Mouse (Mus musculus): ENCODE data around the gene Stra6. TPM values are rescaled to one million over a fixed set of nuclear protein-coding genes. Genes with fewer than 3 reads are reported as not detected.

Gene Stra6
- polyA plus RNA-seq, 1 experiment = 0.29 TPM

DNA sequence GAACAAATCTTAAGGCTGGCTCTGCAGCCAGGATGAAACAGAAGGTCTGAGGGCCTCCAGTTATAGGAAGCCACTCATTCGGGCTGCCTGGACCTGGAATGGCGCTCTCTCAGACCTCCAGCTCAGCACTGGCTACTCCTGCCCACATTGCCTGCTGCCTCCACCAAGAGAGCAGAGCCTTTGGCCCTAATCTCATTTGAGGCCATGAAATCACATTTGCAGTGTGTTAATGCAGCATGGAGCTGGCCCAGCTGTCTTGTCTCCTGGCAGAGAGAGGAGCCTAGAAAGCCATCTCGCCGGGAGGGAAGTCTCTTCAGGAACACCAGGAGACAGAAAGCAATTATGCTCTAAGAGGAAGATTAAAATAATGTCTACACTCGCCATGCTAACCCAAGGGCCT lies 43.9 kb downstream of the Stra6 start:
- no peaks in the 10 kb centered on the region for H3K27me3 ChIP-seq (ENCODE audit: control insufficient read depth, insufficient read depth, insufficient read length)
- no peaks in the 10 kb centered on the region for H3K36me3 ChIP-seq (ENCODE audit: control insufficient read depth, insufficient read depth)
- H3K79me2 ChIP-seq (ENCODE audit: control insufficient read depth, insufficient read depth) = no peaks in the 10 kb centered on the region
- H3K79me3 ChIP-seq (ENCODE audit: low read depth) = no peaks in the 10 kb centered on the region
- TF ChIP-seq CTCF (IDR thresholded peaks at IDR 0.05; ENCODE audit: control insufficient read depth, insufficient read depth, insufficient read length) (no peak), MYOG (IDR thresholded peaks at IDR 0.05; ENCODE audit: control insufficient read depth, extremely low read depth, insufficient read length) (no peak), CEBPB (IDR thresholded peaks at IDR 0.05; ENCODE audit: low read depth) (no peak), USF1 (IDR thresholded peaks at IDR 0.05; ENCODE audit: low read depth) (no peak), MYOD1 (IDR thresholded peaks at IDR 0.05; ENCODE audit: control insufficient read depth, insufficient read length, low read depth) (no peak), FOSL1 (IDR thresholded peaks at IDR 0.05; ENCODE audit: insufficient read depth, low read length, poor library complexity, severe bottlenecking) (no peak), MAX (IDR thresholded peaks at IDR 0.05) (no peak)
- H3ac ChIP-seq (ENCODE audit: control insufficient read depth, insufficient read length, low read depth) = no peak overlapping the region
- no peak overlapping the region for H3K4me3 ChIP-seq (ENCODE audit: insufficient read depth, poor library complexity, severe bottlenecking)

- Histone ChIP-seq H3K27me3 (ENCODE audit: control insufficient read depth, insufficient read depth, insufficient read length) (no peaks in the 10 kb centered on the region), H3K4me3 (ENCODE audit: insufficient read depth, poor library complexity, severe bottlenecking) (no peak overlapping the region), H3K79me3 (ENCODE audit: low read depth) (no peaks in the 10 kb centered on the region), H3K36me3 (ENCODE audit: control insufficient read depth, insufficient read depth) (no peaks in the 10 kb centered on the region), H3K79me2 (ENCODE audit: control insufficient read depth, insufficient read depth) (no peaks in the 10 kb centered on the region), H3ac (ENCODE audit: control insufficient read depth, insufficient read length, low read depth) (no peak overlapping the region)
- no peak for TF ChIP-seq CEBPB (IDR thresholded peaks at IDR 0.05; ENCODE audit: low read depth)
- no peak for TF ChIP-seq MYOD1 (IDR thresholded peaks at IDR 0.05; ENCODE audit: control insufficient read depth, insufficient read length, low read depth)
- TF ChIP-seq CTCF (IDR thresholded peaks at IDR 0.05; ENCODE audit: control insufficient read depth, insufficient read depth, insufficient read length) = no peak
- TF ChIP-seq MYOG (IDR thresholded peaks at IDR 0.05; ENCODE audit: control insufficient read depth, extremely low read depth, insufficient read length) = no peak
- TF ChIP-seq MAX (IDR thresholded peaks at IDR 0.05) = no peak
- no peak for TF ChIP-seq FOSL1 (IDR thresholded peaks at IDR 0.05; ENCODE audit: insufficient read depth, low read length, poor library complexity, severe bottlenecking)
- TF ChIP-seq USF1 (IDR thresholded peaks at IDR 0.05; ENCODE audit: low read depth) = no peak
Measured at GRCm38 (mm10) chr9:58110787-58111186, 47.2 kb downstream of the Stra6 start.

- Histone ChIP-seq H3K27me3 (ENCODE audit: control insufficient read depth, insufficient read depth, insufficient read length) (no peaks in the 10 kb centered on the region), H3K4me3 (ENCODE audit: insufficient read depth, poor library complexity, severe bottlenecking) (no peak overlapping the region), H3K79me2 (ENCODE audit: control insufficient read depth, insufficient read depth) (no peaks in the 10 kb centered on the region), H3K36me3 (ENCODE audit: control insufficient read depth, insufficient read depth) (no peaks in the 10 kb centered on the region), H3ac (ENCODE audit: control insufficient read depth, insufficient read length, low read depth) (no peak overlapping the region), H3K79me3 (ENCODE audit: low read depth) (no peaks in the 10 kb centered on the region)
- no peak for TF ChIP-seq USF1 (IDR thresholded peaks at IDR 0.05; ENCODE audit: low read depth)
Measured at GRCm38 (mm10) chr9:58111431-58111830, 47.8 kb downstream of the Stra6 start.

GRCm38 (mm10) chr9:58112321-58112751 lies 48.7 kb downstream of the Stra6 start:
- Histone ChIP-seq H3K27me3 (ENCODE audit: control insufficient read depth, insufficient read depth, insufficient read length) (peaks cover 7% of the 10 kb centered on the region), H3K36me3 (ENCODE audit: control insufficient read depth, insufficient read depth) (no peaks in the 10 kb centered on the region), H3K79me2 (ENCODE audit: control insufficient read depth, insufficient read depth) (no peaks in the 10 kb centered on the region), H3K79me3 (ENCODE audit: low read depth) (no peaks in the 10 kb centered on the region), H3K4me3 (ENCODE audit: insufficient read depth, poor library complexity, severe bottlenecking) (no peak overlapping the region), H3ac (ENCODE audit: control insufficient read depth, insufficient read length, low read depth) (no peak overlapping the region)
- TF ChIP-seq CTCF (IDR thresholded peaks at IDR 0.05; ENCODE audit: control insufficient read depth, insufficient read depth, insufficient read length) = no peak
- TF ChIP-seq CEBPB (IDR thresholded peaks at IDR 0.05; ENCODE audit: low read depth) = no peak
- TF ChIP-seq MYOD1 (IDR thresholded peaks at IDR 0.05; ENCODE audit: control insufficient read depth, insufficient read length, low read depth) = no peak
- no peak for TF ChIP-seq MAX (IDR thresholded peaks at IDR 0.05)
- no peak for TF ChIP-seq MYOG (IDR thresholded peaks at IDR 0.05; ENCODE audit: control insufficient read depth, extremely low read depth, insufficient read length)
- no peak for TF ChIP-seq FOSL1 (IDR thresholded peaks at IDR 0.05; ENCODE audit: insufficient read depth, low read length, poor library complexity, severe bottlenecking)
- TF ChIP-seq USF1 (IDR thresholded peaks at IDR 0.05; ENCODE audit: low read depth) = no peak

- no peak for TF ChIP-seq FOSL1 (IDR thresholded peaks at IDR 0.05; ENCODE audit: insufficient read depth, low read length, poor library complexity, severe bottlenecking)
- no peak for TF ChIP-seq CEBPB (IDR thresholded peaks at IDR 0.05; ENCODE audit: low read depth)
- no peak for TF ChIP-seq MYOG (IDR thresholded peaks at IDR 0.05; ENCODE audit: control insufficient read depth, extremely low read depth, insufficient read length)
- no peak for TF ChIP-seq USF1 (IDR thresholded peaks at IDR 0.05; ENCODE audit: low read depth)
- TF ChIP-seq CTCF (IDR thresholded peaks at IDR 0.05; ENCODE audit: control insufficient read depth, insufficient read depth, insufficient read length) = no peak
- TF ChIP-seq MAX (IDR thresholded peaks at IDR 0.05) = no peak
- no peak for TF ChIP-seq MYOD1 (IDR thresholded peaks at IDR 0.05; ENCODE audit: control insufficient read depth, insufficient read length, low read depth)
- Histone ChIP-seq H3K36me3 (ENCODE audit: control insufficient read depth, insufficient read depth) (no peaks in the 10 kb centered on the region), H3K79me3 (ENCODE audit: low read depth) (no peaks in the 10 kb centered on the region), H3ac (ENCODE audit: control insufficient read depth, insufficient read length, low read depth) (no peak overlapping the region), H3K4me3 (ENCODE audit: insufficient read depth, poor library complexity, severe bottlenecking) (no peak overlapping the region), H3K27me3 (ENCODE audit: control insufficient read depth, insufficient read depth, insufficient read length) (peaks cover 7% of the 10 kb centered on the region), H3K79me2 (ENCODE audit: control insufficient read depth, insufficient read depth) (no peaks in the 10 kb centered on the region)
Measured at GRCm38 (mm10) chr9:58112866-58113278, 49.3 kb downstream of the Stra6 start.

DNA sequence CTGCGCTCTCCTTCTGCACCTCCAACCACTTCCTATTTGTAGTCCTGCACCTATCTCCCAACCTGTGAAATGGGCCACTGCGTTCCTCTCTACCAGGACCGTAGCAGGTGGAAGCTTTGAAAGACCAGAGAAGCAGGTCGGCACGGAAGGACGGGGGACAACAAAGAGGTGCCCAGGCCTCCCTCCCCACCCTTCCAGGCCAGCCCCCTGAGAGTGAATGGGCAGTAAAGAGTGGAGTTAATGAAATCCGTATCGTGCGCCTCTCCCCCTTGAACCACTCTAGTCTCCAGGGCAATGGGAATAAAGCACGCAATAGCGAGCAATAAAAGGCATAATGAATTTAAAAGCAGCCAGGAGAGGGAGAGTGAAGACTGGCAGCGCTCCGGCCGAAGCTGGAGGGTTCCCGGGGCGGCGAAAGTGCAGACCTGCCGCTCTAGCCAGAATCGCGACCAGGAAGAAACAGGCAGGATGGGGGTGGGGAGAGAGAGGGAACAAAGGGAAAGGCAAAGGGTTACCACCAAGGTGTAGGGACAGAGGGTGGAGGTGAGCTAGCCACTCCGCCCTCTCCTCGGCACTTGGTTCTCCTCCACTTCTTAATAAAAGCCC lies 49.8 kb downstream of the Stra6 start:
- H3K79me2 ChIP-seq (ENCODE audit: control insufficient read depth, insufficient read depth) = no peaks in the 10 kb centered on the region
- H3K36me3 ChIP-seq (ENCODE audit: control insufficient read depth, insufficient read depth) = no peaks in the 10 kb centered on the region
- no peak overlapping the region for H3ac ChIP-seq (ENCODE audit: control insufficient read depth, insufficient read length, low read depth)
- no peaks in the 10 kb centered on the region for H3K79me3 ChIP-seq (ENCODE audit: low read depth)
- H3K4me3 ChIP-seq (ENCODE audit: insufficient read depth, poor library complexity, severe bottlenecking) = no peak overlapping the region
- TF ChIP-seq FOSL1 (IDR thresholded peaks at IDR 0.05; ENCODE audit: insufficient read depth, low read length, poor library complexity, severe bottlenecking) (no peak), USF1 (IDR thresholded peaks at IDR 0.05; ENCODE audit: low read depth) (no peak), CTCF (IDR thresholded peaks at IDR 0.05; ENCODE audit: control insufficient read depth, insufficient read depth, insufficient read length) (no peak), CEBPB (IDR thresholded peaks at IDR 0.05; ENCODE audit: low read depth) (no peak), MYOD1 (IDR thresholded peaks at IDR 0.05; ENCODE audit: control insufficient read depth, insufficient read length, low read depth) (no peak), MAX (IDR thresholded peaks at IDR 0.05) (no peak), MYOG (IDR thresholded peaks at IDR 0.05; ENCODE audit: control insufficient read depth, extremely low read depth, insufficient read length) (no peak)
- peaks cover 7% of the 10 kb centered on the region for H3K27me3 ChIP-seq (ENCODE audit: control insufficient read depth, insufficient read depth, insufficient read length)
